Mouse (Mus musculus) E14TG2a.4 (cell line): Measurements from ENCODE around the gene Maco1.

Experiments
- H3K27me3 ChIP-seq: 2 replicates; pipeline ENCODE4 v1.6.1; 2014; ENCODE audit warnings: low read length, control low read depth; ENCODE audit not compliant: insufficient read depth
- H3K36me3 ChIP-seq: 2 replicates; pipeline ENCODE4 v1.6.1; 2014; ENCODE audit warnings: low read length, control low read depth; ENCODE audit not compliant: insufficient read depth
- H3K4me1 ChIP-seq: replicated peaks from 2 replicates; pipeline ENCODE4 v1.6.1; 2014; ENCODE audit warnings: low read depth, low read length, control low read depth
- H3K4me3 ChIP-seq: replicated peaks from 2 replicates; pipeline ENCODE4 v1.5.1; 2014; ENCODE audit warnings: mild to moderate bottlenecking, low read length
- H3K9me3 ChIP-seq: 2 replicates; pipeline ENCODE4 v1.6.1; 2014; ENCODE audit warnings: low read length, control low read depth
- CTCF ChIP-seq: conservative IDR thresholded peaks from 2 replicates; pipeline ENCODE4 v1.5.1; 2014; ENCODE audit warnings: low read length
- NANOG ChIP-seq: IDR thresholded peaks from 2 replicates; pipeline ENCODE4 v1.6.1; 2014; ENCODE audit warnings: borderline replicate concordance, low read length, mixed read lengths
- POU5F1 ChIP-seq: IDR thresholded peaks from 2 replicates; pipeline ENCODE4 v1.6.1; 2014; ENCODE audit warnings: low read length, borderline replicate concordance

The Maco1 gene

DNA sequence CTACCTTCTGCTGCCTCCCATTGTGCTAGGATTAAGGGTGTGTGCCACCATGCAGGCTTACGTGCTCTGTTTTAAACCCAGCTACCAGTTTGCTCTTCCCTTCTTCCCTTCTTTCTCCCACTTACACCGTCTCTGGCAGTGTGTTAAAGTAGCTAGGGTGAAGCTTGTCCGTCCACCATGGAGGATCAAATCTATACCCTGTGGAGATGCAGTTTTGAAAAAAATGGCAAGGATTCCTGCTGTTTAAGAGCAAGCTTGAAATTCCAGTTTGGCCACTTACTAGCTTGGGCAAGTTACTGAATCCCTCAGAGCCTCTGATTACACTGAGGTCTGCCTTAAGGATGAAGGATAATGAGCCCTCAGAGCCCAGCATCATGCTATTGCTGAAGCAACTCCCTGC, 2.2 kb upstream of the Maco1 start:
- TF ChIP-seq CTCF (no peak), NANOG (no peak), POU5F1 (no peak)
- peaks cover 9% of the 10 kb centered on the region for H3K27me3 ChIP-seq
- H3K36me3 ChIP-seq = peaks cover 4% of the 10 kb centered on the region; the same call in 1 of the 2 replicates
- no peaks in the 10 kb centered on the region for H3K9me3 ChIP-seq
- peaks cover 67% of the 10 kb centered on the region for H3K4me1 ChIP-seq
- peak overlapping the region; percentile 41 for H3K4me3 ChIP-seq

DNA sequence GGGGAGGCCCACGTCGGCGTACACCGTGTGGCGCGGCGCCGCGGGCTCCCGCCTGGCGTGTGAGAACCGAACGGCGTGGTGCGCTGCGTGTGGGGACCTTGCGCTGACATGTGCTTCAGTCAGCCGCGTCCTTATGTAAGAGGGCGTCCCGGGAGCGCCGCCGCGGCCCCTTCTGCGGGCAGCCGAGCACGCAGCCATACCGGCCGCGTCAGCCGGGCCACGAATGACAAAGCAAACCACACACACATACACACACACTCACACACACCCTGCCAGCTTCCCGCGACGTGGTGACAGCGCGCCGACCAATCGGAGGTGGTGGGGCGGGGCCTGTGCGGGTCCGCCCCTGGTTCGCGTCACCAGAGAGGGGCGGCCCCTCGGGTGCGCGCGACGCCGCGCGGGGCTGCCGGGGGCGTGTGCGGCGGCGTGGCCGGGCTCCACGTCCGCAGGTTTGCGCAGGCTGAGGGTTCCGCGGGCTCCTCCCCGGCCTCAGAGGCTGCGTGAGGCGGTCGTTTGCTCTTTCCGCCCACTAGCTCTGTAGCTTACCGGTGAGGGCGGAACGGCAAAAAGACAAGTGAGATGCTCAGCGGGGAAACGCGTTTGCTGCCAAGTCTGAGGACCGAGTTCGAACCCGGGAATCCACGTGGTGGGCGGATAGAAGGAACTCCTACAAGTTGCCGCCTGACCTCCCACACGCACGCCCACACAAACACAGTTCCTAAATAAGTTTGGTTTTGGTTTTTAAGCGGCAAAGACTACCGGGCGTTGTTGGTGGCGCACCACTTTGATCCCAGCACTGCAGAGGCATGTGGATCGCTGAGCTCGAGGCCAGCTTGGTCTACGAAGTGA, 716 bp upstream of the Maco1 start:
- TF ChIP-seq POU5F1 = no peak
- TF ChIP-seq CTCF = no peak
- TF ChIP-seq NANOG = no peak
- no peaks in the 10 kb centered on the region for H3K9me3 ChIP-seq
- H3K4me1 ChIP-seq = peaks cover 69% of the 10 kb centered on the region
- H3K4me3 ChIP-seq = peak overlapping the region; percentile 96
- peaks cover 9% of the 10 kb centered on the region; the same call in 1 of the 2 replicates for H3K36me3 ChIP-seq
- H3K27me3 ChIP-seq = peaks cover 3% of the 10 kb centered on the region

- Histone ChIP-seq H3K4me1 (peaks cover 73% of the 10 kb centered on the region), H3K36me3 (peaks cover 13% of the 10 kb centered on the region), H3K27me3 (peaks cover 3% of the 10 kb centered on the region), H3K9me3 (no peaks in the 10 kb centered on the region), H3K4me3 (peak overlapping the region; percentile 96)
- TF ChIP-seq CTCF = no peak
- TF ChIP-seq NANOG = no peak
- no peak for TF ChIP-seq POU5F1
Measured at GRCm38 (mm10) chr4:134852438-134853255, 498 bp downstream of the Maco1 start.

DNA sequence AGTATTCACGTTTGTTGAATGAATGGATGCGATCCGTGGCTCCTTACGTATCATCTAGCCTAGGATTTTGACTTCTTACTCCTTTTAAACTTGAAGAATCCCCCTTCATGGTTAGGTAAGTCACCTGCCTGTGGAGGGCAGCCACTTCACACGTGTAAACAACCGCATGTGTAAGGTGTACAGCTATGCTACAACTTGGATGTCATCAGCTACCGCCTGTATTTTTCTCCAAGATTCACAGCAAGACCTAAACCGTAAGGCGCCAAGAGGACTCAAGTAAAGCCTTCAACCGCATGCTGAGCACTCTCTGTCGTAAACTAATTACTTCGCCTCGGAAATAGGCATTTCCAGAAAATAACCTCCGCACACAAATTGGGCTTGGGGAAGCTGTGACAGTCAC, 1.3 kb downstream of the Maco1 start:
- Histone ChIP-seq H3K36me3 (peaks cover 15% of the 10 kb centered on the region), H3K4me1 (peaks cover 73% of the 10 kb centered on the region), H3K4me3 (peak overlapping the region; percentile 96), H3K27me3 (peaks cover 3% of the 10 kb centered on the region), H3K9me3 (no peaks in the 10 kb centered on the region)
- TF ChIP-seq POU5F1 (no peak), CTCF (no peak), NANOG (no peak)

- Histone ChIP-seq H3K9me3 (no peaks in the 10 kb centered on the region), H3K36me3 (peaks cover 15% of the 10 kb centered on the region), H3K4me3 (peak overlapping the region; percentile 96), H3K4me1 (peaks cover 71% of the 10 kb centered on the region), H3K27me3 (peaks cover 3% of the 10 kb centered on the region)
- peak; percentile 59; the same call in 1 of the 2 replicates for TF ChIP-seq NANOG
- no peak for TF ChIP-seq CTCF
Measured at GRCm38 (mm10) chr4:134851236-134851635, 1.9 kb downstream of the Maco1 start.

DNA sequence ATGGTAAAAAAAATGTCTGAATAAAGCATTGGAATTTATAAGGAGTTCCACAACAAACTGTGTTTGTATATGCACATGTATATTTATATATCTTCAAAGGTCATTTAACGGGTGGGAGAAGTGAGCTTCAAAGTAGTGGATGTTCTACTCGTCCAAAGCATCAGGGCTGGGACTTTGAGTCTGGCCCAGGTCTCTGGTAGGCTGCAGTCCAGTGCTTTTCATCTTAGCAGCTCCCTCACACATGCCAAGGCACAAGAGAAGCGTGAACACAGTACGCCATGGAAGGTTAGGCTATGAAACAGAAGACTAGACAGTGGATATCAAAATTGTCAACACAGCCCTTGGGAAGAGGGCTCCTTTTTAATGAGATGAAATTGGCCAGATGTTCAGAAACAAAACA, 2.6 kb downstream of the Maco1 start:
- H3K4me1 ChIP-seq = peaks cover 69% of the 10 kb centered on the region
- no peaks in the 10 kb centered on the region for H3K9me3 ChIP-seq
- TF ChIP-seq CTCF = no peak
- TF ChIP-seq POU5F1 = no peak
- no peak for TF ChIP-seq NANOG
- peaks cover 17% of the 10 kb centered on the region for H3K36me3 ChIP-seq
- no peak overlapping the region for H3K4me3 ChIP-seq
- H3K27me3 ChIP-seq = peaks cover 3% of the 10 kb centered on the region

DNA sequence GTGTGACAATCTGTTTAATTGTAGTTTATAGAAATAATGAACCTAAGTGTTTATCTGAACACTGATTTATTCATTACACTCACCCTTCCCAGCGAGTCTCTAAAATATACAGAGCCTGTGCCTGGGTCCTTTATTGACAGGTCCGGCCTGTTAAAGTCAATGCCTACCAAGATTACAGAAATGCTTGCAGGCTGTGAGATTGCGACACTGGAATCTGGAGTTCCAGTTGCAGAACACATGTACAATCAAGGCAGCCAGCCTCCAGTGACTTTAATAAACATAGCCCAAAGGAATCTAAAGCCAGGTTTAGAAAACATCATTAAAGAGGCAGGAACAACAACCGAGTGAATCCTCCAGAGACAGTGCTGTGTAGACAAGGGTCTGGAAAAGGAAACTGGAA, 5.6 kb downstream of the Maco1 start:
- Histone ChIP-seq H3K9me3 (no peaks in the 10 kb centered on the region), H3K36me3 (peaks cover 22% of the 10 kb centered on the region), H3K4me3 (no peak overlapping the region), H3K27me3 (no peaks in the 10 kb centered on the region), H3K4me1 (peaks cover 74% of the 10 kb centered on the region)
- TF ChIP-seq POU5F1 (no peak), NANOG (no peak), CTCF (no peak)

DNA sequence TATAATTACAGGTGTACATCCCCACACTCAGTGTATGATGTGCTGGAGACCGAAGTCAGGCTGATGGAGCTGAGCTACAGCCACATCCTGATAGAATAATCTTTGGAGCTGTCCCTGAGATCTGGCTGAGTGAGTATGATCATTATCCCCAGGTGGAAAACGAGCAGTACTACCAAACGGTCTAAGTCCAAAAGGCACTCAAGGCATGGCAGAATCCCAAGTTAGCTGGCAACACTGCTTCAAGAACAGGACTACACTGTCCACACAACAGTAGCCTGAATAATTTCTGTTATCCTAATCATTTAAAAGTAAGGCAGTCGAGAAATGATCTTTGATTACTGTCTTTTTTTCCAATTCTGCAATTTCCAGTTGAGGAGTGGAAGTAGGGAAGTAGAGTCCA, 9.6 kb downstream of the Maco1 start:
- Histone ChIP-seq H3K36me3 (peaks cover 13% of the 10 kb centered on the region), H3K27me3 (no peaks in the 10 kb centered on the region), H3K4me3 (no peak overlapping the region), H3K9me3 (no peaks in the 10 kb centered on the region), H3K4me1 (peaks cover 69% of the 10 kb centered on the region)
- TF ChIP-seq CTCF = no peak
